Mouse (Mus musculus): ENCODE results near the gene Ppp2r2c. TPM values are rescaled to one million over a fixed set of nuclear protein-coding genes. Genes with fewer than 3 reads are reported as not detected.

Gene Ppp2r2c
- not detected for polyA plus RNA-seq (2017; shearing (Covaris generic))

DNA sequence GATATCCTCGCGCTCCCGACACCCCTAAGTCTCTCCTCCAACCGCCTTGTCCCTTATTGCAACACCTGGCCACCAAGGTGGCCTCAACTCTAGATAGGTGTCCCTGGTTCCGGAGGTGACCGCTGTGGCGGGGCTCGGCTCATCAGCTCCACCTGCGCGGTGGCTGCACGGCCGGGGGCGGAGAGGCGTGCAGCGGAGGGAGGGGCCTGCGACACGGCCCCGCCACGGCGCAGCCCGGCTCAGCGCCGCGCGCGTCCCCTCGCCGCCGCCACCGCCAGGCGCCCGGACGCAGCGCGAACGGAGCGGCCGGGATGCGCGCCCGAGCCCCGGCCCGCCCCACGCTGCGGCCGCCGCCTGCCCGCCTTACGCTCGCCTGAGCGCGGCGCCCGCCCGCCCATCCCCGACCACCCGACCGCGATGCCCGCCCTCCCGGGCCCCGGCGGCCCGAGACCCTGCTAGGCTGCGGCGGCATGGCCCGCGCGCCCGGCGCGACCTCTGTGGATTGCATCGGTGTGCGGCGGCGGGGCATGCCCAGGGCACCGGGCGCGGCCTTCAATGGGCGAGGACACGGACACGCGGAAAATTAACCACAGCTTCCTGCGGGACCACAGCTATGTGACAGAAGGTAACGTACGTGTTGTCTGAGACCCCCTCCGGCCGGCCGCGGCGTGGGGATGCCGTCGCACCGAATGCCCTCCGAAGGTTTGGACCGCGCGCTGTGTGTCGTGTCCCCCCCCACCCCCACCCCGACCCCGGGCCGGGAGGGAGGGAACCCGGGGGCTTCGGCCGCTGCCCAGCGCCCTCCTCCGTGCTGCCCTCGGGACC is at the start of gene Ppp2r2c:
TSS of gene Ppp2r2c (plus strand) at position 248 of the 825 bp plus-strand sequence.

DNA sequence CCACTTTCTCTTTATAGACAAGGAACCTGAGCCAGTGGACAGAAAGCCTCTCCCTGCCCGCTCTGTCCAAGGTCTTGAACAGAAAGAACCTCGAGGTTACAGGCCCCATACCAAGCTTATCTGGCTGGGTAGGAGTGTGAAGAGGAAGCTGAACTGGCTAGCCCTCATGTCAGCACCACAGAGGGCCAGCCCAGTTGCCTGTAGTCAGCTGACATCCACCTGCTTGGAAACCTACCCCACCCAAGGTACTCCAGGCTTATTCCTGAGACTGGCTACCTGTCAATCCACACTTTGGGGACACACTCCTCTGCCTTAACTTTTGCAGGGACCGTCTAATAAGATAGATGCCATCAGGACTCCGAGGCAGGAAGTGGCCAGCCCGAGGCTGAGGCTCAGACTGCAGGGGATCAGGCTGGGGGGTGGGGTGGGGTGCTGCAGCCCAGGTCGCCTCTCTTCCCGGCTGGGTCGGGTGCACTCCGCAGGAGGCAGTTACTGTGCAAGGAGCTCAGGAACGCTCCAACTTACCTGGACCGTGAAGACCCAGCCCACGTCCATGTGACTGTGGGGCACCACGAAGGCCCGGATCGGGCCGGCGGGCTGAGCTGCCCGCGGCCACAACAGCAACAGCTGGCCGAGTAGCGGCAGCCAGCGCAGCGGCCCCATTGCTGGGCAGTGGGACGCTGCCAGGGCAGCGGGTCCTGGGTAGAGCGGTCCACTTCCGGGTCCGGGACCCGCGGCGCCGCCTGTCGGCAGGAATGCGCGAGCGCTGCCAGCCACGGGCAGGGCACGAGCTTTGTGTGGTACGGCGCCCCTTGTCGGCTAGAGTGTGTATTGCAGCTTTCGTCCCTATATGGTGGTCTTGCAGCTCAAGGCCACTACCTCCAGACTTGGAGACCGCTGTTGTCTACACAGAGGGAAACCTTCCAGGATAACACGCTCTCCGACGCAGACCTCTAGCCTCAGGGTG is 38.1 kb upstream of the Ppp2r2c start, which contains the start of gene Man2b2:
TSS of gene Man2b2 (minus strand) at position 741 of the 967 bp plus-strand sequence.

DNA sequence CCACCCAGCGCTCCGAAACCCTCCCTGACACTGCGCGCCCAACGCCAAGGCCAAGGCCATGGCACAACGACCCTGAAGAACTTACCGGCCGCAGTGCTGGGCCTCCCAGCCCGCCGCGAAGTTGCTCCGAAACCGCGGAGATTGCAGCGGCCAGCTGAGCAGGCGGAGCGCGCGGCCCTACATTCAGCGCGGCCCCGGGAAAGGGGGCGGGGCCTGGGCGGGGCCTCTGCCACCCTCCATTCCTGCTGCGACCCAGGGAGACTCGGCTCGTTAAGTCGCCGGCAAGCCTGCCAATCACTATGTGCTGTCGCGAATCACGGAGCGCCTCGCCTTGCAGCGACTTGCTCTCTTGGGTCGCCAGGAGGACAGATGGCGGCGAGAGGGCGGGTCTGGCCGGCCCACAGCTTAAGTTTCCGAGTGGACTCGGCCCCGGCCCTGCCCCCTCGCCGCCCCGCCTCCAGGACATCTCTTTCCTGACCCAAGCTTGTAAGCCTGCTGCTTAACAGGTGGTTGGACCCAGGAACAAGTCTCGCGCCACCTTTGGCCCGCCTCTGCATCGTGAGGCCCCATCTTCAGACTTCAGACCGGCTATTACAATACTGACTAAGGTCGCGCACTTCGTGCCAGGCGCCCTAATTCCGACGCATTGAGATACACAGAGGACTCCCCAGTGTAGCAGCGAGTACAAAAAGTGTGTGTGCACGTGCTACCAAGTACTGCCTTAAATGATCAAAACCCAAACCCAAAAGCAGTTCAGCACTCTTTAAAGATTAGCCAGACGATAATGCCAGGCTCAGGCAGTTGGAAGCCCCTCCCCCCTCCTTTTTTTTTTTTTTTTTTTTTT is 120.7 kb downstream of the Ppp2r2c start, which contains the start of gene Wfs1:
TSS of gene Wfs1 (minus strand) at position 425 of the 844 bp plus-strand sequence.

Other genes with a start within 250 kb of the Ppp2r2c start
- 33.5 TPM for gene D5Ertd579e, start 172.5 kb upstream of the Ppp2r2c start, polyA plus RNA-seq (2017; shearing (Covaris generic))
- gene Bloc1s4, start 119.9 kb upstream of the Ppp2r2c start, polyA plus RNA-seq (2017; shearing (Covaris generic)) = 3.3 TPM
- 153 TPM for gene Mrfap1, start 71.7 kb upstream of the Ppp2r2c start, polyA plus RNA-seq (2017; shearing (Covaris generic))
- gene Man2b2, start 37.9 kb upstream of the Ppp2r2c start, polyA plus RNA-seq (2017; shearing (Covaris generic)) = 17.0 TPM
- 3.6 TPM for gene Wfs1, start 120.7 kb downstream of the Ppp2r2c start, polyA plus RNA-seq (2017; shearing (Covaris generic))
- gene Gm1043, start 216.9 kb downstream of the Ppp2r2c start, polyA plus RNA-seq (2017; shearing (Covaris generic)) = 1.8 TPM